Mouse (Mus musculus) heart, postnatal 0 days (tissue): Measurements from ENCODE around the gene Gm765. TPM values are rescaled to one million over a fixed set of nuclear protein-coding genes. Genes with fewer than 3 reads are reported as not detected.

Experiments used
- ATAC-seq: fragments of 200-750 bp; cut with Nextera tagmentation; 2 replicates; pipeline ENCODE4 v1.8.0; 2017; ENCODE audit warnings: low read depth, moderate number of reproducible peaks, moderate library complexity; ENCODE audit not compliant: insufficient read depth
- DNase-seq: peaks from one replicate; pipeline ENCODE4 v3.0.0-alpha.2; 2016; ENCODE audit warnings: low spot score
- H3K27ac ChIP-seq: fragments of 300-500 bp; sonication (generic); 2 replicates; pipeline ENCODE4 v1.5.1; 2014; ENCODE audit warnings: low read depth, mild to moderate bottlenecking
- H3K27me3 ChIP-seq: fragments of 300-500 bp; sonication (generic); 2 replicates; pipeline ENCODE4 v1.6.1; 2014; ENCODE audit warnings: low read length, mixed read lengths; ENCODE audit not compliant: control insufficient read depth, insufficient read depth
- H3K36me3 ChIP-seq: fragments of 300-500 bp; sonication (generic); replicated peaks from 2 replicates; pipeline ENCODE4 v1.6.1; 2014; ENCODE audit warnings: low read length, mixed read lengths; ENCODE audit not compliant: control insufficient read depth, insufficient read depth
- H3K4me1 ChIP-seq: fragments of 300-500 bp; sonication (generic); 2 replicates; pipeline ENCODE4 v1.6.1; 2014; ENCODE audit warnings: antibody characterized with exemption; ENCODE audit not compliant: control insufficient read depth, insufficient read depth
- H3K4me2 ChIP-seq: fragments of 300-500 bp; sonication (generic); 2 replicates; pipeline ENCODE4 v1.6.1; 2014; ENCODE audit warnings: low read depth, mild to moderate bottlenecking, low read length, moderate library complexity
- H3K4me3 ChIP-seq: fragments of 300-500 bp; sonication (generic); 2 replicates; pipeline ENCODE4 v1.5.1; 2014; ENCODE audit warnings: low read depth, low read length
- H3K9ac ChIP-seq: fragments of 300-500 bp; sonication (generic); replicated peaks from 2 replicates; pipeline ENCODE4 v1.6.1; 2014; ENCODE audit warnings: low read depth, low read length, mixed read lengths
- H3K9me3 ChIP-seq: fragments of 300-500 bp; sonication (generic); replicated peaks from 2 replicates; pipeline ENCODE4 v1.6.1; 2016; ENCODE audit warnings: low read length; ENCODE audit not compliant: control insufficient read depth
- CTCF ChIP-seq: IDR thresholded peaks from 2 replicates; pipeline ENCODE4 v1.5.1; 2016; ENCODE audit warnings: antibody characterized with exemption, control low read depth, low read depth
- EP300 ChIP-seq: IDR thresholded peaks from 2 replicates; pipeline ENCODE4 v1.6.1; 2016; ENCODE audit warnings: antibody characterized with exemption, low read depth
- WGBS: fragments of 180-500 bp; shearing (Covaris S2); extraction: QIAGEN DNeasy Blood & Tissue Kit; methylation state at CpG from one replicate; pipeline ENCODE4 v1.1.7; 2014; 5-methylcytosine and 5-hydroxymethylcytosine counted together
- polyA plus RNA-seq: library from polyadenylated mRNA; unstranded; fragments of >200 nt; fragmentation: Nextera tagmentation; extraction: Ambion mirVana; gene quantifications from 2 replicates; pipeline ENCODE4 v1.2.1, GENCODE M21; 2015
- total RNA-seq: library from RNA; depleted of rRNA; stranded (reverse); fragments of >200 nt; gene quantifications from 2 replicates; pipeline ENCODE4 v1.2.3, GENCODE M21; 2014; ENCODE audit warnings: low replicate concordance

Gm765 gene
- total and polyA plus RNA-seq, 2 experiments from 2014 or later: not detected

- no peak for TF ChIP-seq CTCF
- TF ChIP-seq EP300: no peak
- DNase-seq (no peak), ATAC-seq (no peak)
- no peaks in the 10 kb centered on the region for H3K36me3 ChIP-seq
- no peak overlapping the region for H3K9ac ChIP-seq
- no peak overlapping the region for H3K4me3 ChIP-seq
- no peak overlapping the region for H3K4me2 ChIP-seq
- H3K27ac ChIP-seq: no peak overlapping the region
- no peaks in the 10 kb centered on the region for H3K9me3 ChIP-seq
- H3K4me1 ChIP-seq: no peaks in the 10 kb centered on the region
- no peaks in the 10 kb centered on the region for H3K27me3 ChIP-seq
- 81% methylated on average over 3 of the region's 3 CpGs for WGBS
These were observed 10.7 kb upstream of the Gm765 start for GRCm38 (mm10) chr6:98353285-98353684.

GRCm38 (mm10) chr6:98332714-98333113 lies 9.8 kb downstream of the Gm765 start:
- no peaks in the 10 kb centered on the region for H3K4me1 ChIP-seq
- H3K27ac ChIP-seq: no peak overlapping the region
- no peak overlapping the region for H3K4me2 ChIP-seq
- TF ChIP-seq CTCF (no peak), EP300 (no peak)
- H3K9me3 ChIP-seq: no peaks in the 10 kb centered on the region
- H3K27me3 ChIP-seq: no peaks in the 10 kb centered on the region
- H3K4me3 ChIP-seq: no peak overlapping the region
- ATAC-seq (no peak), DNase-seq (no peak)
- 73% methylated on average over 2 of the region's 2 CpGs for WGBS
- no peaks in the 10 kb centered on the region for H3K36me3 ChIP-seq
- H3K9ac ChIP-seq: no peak overlapping the region

GRCm38 (mm10) chr6:98311659-98312058 lies 30.9 kb downstream of the Gm765 start:
- no peak for DNase-seq
- Histone ChIP-seq H3K9me3 (no peaks in the 10 kb centered on the region), H3K4me3 (no peak overlapping the region), H3K36me3 (no peaks in the 10 kb centered on the region), H3K27me3 (no peaks in the 10 kb centered on the region), H3K9ac (no peak overlapping the region), H3K27ac (no peak overlapping the region), H3K4me2 (no peak overlapping the region), H3K4me1 (no peaks in the 10 kb centered on the region)
- TF ChIP-seq CTCF (no peak), EP300 (no peak)
- no peak for ATAC-seq
- whole genome bisulfite sequencing: 81% methylated on average over 5 of the region's 5 CpGs

- no peak for ATAC-seq
- no peaks in the 10 kb centered on the region for H3K9me3 ChIP-seq
- 62% methylated on average over 3 of the region's 3 CpGs for WGBS
These were observed 34.9 kb downstream of the Gm765 start for GRCm38 (mm10) chr6:98307647-98308046.

GRCm38 (mm10) chr6:98307159-98307558 lies 35.4 kb downstream of the Gm765 start:
- Histone ChIP-seq H3K36me3 (no peaks in the 10 kb centered on the region), H3K9ac (no peak overlapping the region), H3K4me2 (no peak overlapping the region), H3K9me3 (no peaks in the 10 kb centered on the region), H3K27me3 (no peaks in the 10 kb centered on the region), H3K4me3 (no peak overlapping the region), H3K27ac (no peak overlapping the region), H3K4me1 (no peaks in the 10 kb centered on the region)
- no peak for DNase-seq
- no peak for ATAC-seq
- no peak for TF ChIP-seq CTCF
- no peak for TF ChIP-seq EP300
- 83% methylated on average over 7 of the region's 7 CpGs for WGBS

More at GRCm38 (mm10) chr6:98307647-98308046, 34.9 kb downstream of the Gm765 start:
- Histone ChIP-seq H3K27ac (no peak overlapping the region), H3K4me2 (no peak overlapping the region), H3K36me3 (no peaks in the 10 kb centered on the region), H3K4me1 (no peaks in the 10 kb centered on the region), H3K4me3 (no peak overlapping the region), H3K9ac (no peak overlapping the region), H3K27me3 (no peaks in the 10 kb centered on the region)
- no peak for DNase-seq
- TF ChIP-seq CTCF: no peak
- TF ChIP-seq EP300: no peak

GRCm38 (mm10) chr6:98292064-98292463 lies 50.5 kb downstream of the Gm765 start:
- Histone ChIP-seq H3K36me3 (no peaks in the 10 kb centered on the region), H3K27me3 (no peaks in the 10 kb centered on the region), H3K9me3 (no peaks in the 10 kb centered on the region), H3K4me1 (no peaks in the 10 kb centered on the region), H3K4me2 (no peak overlapping the region), H3K4me3 (no peak overlapping the region), H3K9ac (no peak overlapping the region), H3K27ac (no peak overlapping the region)
- WGBS: 81% methylated on average over 5 of the region's 5 CpGs
- DNase-seq (no peak), ATAC-seq (no peak)
- no peak for TF ChIP-seq EP300
- no peak for TF ChIP-seq CTCF
